Mouse (Mus musculus) E14TG2a.4 (cell line): ENCODE results near the gene Mkln1.

ENCODE experiments used
- CTCF ChIP-seq: conservative IDR thresholded peaks from 2 replicates; pipeline ENCODE4 v1.5.1; 2014; ENCODE audit warnings: low read length
- POU5F1 ChIP-seq: IDR thresholded peaks from 2 replicates; pipeline ENCODE4 v1.6.1; 2014; ENCODE audit warnings: low read length, borderline replicate concordance

DNA sequence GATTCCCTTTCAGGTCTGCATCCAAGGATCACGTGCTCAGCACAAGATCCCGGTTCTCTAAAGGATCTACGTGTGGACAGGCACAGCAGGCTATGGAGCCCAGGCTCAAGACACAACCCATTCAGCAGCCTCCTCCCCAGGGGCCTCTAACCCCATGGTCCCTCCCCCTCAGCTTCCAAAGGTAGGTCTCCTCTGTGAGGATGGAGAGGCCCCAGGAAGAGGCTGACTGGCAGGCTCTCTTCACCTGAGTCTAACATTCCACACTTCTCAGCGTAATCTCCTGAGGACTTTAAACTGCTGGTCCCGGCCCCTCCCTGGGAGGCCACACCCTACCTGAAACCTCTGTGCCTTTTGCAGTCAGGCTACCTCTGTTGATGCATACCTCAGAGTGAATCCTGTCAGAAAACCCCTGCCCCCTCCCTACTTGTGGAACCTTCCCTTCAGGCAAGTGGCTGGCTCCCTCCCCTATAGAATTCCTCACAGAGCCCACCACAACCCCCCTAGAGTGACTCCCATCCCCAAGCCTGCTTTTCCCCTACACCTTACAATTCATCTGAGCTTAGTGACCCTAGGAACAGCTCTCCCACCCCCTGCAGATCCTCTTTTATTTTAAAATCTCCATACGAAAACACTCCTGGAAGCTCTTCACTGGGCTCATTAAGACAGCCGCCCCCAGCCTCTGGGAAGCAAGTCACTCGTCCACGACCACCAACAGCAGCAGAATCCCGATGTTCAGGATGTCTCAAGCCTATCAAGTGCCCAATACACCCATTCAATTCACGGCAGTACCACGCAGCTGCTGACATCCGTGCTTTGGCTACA, 161.8 kb downstream of the Mkln1 start:
- TF ChIP-seq CTCF: no peak
- TF ChIP-seq POU5F1: peak; percentile 42; the same call in 1 of the 2 replicates
